Mouse (Mus musculus): ENCODE measurements around the gene Rbfox2.
"Not testable (repeated sequence)": the region's sequence is repeated elsewhere in the genome, so short reads cannot be mapped to it uniquely, and the experiment has no call there.

The Rbfox2 gene

DNA sequence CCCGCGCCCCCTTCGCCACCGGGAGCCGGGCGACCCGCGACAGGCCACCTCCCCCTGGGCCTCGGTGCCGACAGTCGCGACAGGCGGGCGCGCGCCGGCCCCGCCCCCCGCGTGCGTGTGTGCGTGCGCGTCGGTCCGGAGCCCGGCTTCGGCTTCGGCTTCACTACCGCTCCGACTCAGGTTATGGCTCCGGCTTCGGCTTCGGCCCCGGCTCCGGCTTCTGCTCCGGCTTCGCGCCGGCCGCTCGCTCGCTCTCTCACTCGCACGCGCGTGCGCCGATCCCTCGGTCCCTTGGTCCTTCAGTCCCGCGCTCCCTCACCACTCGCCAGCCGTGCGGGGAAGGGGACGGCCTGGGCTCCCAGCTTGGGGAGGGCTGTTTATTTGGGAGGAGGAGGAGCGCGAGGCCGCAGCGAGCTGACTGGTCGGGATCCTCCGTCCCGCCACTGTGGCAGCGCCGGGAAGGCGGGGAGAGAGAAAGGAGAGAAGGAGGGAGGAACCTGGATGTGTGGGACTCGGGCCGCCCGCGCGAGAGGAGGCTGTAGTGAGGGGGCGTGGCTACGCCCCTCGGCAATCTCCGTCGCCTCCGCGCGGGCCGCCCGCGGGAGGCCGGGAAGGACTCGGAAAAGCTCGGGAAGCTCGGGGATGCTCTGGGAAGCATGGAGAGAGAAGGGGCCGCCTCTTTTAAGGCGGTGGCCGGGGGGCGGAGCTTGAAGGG lies at the start of gene Rbfox2:
Rbfox2 (minus strand) TSS at position 458 of the 715 bp plus-strand sequence.
- peak; percentile 87 to 94 for DNase-seq (ENCODE audit: low spot score in 2 of 2)

DNA sequence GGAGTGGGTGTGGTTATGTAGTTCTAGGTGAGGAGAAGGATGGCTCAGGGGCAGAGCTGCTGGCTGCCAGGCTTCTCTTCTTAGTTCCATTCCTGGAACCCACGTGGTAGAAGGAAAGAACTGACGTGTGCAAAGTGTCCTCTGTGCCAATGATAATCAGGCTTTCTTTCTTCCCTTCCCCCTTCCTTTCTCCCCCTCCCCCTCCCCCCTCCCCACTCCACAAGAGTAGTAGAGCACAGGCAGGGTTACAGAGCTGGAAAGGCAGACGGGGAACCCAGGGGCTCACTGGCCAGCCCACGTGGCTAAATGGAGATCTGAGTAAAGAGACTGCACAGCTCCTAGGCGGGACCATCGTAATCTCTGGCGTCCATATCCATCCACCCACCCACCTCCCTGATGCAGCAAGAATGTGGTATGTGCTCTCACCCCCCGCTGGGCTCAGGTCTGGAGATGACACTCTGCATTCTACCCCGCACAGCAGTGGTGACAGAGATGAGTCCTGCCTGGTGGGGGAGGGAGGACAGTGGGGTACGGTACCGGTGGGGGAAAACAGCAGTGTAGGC lies 49.5 kb upstream of the Rbfox2 start:
- DNase-seq (ENCODE audit: low spot score in 2 of 2), result no peak

DNA sequence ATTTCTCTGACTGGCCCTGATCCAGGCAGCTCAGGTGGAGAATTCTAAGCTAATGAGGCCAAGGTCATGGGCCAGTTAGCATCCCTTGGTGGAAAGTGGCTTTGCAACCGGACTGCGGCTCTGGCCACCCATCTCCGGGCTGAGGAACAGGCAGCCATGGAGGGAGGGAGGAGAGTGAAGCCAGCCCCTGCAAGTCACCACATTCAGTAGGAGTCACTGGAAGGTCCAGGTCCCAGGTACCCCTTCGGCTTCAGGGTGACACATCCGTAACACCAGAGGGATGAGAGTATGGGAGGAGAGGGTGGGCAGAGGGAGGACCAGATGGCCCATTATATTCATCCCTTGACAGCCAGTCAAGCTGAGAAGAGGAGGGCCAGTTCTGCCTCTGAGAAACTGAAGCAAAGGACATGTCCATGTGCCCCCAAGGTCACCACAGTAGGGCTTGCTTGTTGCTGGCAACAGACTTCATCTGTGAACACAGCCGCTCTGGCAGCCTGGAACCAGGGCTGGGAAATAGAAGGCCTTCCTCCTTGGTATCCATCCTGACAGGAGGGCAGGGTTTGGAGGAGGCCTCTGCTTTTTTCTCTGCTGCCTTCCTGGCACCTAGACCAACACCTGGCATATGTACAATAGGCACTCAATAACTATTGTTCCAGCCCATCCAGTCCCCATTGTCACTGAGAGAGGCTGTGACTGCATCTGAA lies 48.2 kb upstream of the Rbfox2 start:
- DNase-seq (ENCODE audit: low spot score in 2 of 2), result no peak

DNA sequence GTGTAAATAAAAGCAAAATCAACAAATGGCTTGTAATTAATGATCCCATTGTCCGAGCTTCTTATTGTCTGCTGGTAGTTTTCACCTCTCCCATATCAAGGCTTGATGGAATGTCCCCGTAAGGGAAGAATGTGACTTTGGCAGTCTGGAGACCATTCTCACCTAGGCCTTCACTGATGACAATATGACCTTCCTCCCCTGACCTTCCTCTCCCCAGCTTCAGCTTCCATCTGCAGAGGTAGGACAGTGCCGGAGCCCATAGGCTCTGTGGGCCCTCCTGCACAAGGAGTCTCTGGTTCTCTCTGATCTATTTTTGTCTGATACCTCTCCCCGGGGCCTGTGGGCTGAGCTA lies 47.7 kb upstream of the Rbfox2 start:
- DNase-seq (ENCODE audit: low spot score in 2 of 2), result no peak

DNA sequence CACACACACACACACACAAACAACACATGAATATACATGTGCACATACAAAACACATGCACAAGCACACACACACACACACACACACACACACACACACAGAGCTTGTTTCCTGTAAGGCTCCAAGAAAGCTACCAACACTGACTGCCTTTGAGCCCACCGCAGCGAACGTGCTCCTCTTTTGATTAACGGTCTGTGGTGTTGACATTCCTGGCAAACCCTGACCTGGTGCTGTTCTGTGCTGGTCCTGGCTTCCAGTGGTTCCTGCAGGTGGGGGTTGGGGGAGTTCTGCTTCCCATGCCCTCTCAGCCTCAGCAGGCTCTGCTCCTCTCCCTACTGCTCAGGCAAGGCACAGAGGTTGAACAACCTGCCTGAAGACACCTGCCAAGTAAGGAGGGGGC lies 47.0 kb upstream of the Rbfox2 start:
- no peak for DNase-seq (ENCODE audit: low spot score in 2 of 2)

DNA sequence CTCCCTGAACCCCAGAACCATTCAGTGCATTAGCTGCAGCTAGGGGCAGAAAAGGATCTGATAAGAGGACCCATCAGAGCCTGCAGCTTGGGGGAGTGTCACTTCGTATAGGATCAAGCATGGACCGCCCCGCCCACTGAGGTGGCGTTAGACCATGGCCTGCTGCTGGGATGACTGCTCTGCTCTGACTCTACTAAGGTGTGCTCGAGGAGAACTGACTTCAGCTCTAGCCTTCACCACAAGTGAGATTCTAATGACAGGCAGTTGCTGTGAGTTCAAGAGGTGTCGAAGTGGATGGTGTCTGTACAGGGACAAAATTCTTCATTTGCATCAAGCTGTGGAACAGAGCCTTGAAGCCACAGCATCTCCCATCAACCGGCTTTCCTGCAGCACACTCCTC lies 46.1 kb upstream of the Rbfox2 start:
- DNase-seq (ENCODE audit: low spot score in 2 of 2), result no peak

DNA sequence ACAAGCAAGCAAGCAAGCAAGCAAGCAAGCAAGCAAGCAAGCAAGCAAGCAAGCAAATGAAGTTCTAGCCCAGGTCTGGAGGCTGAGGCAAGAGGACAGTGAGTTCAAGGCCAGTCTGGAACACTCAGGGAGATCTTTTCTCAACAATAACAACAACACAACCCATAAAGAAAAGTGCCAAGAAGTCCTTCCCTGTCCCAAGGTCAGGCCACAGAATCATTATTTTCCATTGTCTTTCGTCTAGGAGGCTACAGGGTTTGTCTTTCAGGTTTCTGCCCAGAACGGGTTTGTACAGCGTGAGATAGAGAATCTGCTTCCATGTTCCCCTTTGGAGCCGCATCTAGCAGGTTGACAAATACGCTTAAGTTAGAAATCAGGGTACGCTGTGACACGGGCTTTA lies 43.3 kb upstream of the Rbfox2 start:
- no peak for DNase-seq (ENCODE audit: low spot score in 2 of 2)

DNA sequence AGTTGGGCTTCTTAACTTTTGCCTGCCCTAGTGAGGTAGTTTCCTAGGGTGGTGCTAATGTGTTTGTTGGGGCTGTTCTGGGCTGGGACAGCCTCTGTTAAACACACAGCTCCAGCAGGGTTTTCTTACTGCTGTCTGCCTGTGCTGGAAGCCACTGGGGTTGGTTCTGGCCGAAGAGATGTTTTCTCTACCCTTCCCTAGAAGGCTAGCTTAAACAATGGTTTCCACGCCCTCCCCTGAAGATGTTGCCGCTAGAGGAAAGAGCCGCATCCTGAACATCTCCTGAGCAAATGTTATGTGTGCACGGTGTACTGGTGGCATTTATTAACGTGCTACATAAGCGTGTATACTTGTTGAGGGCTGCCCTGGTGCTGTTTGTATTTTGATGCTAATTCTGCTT lies 41.3 kb upstream of the Rbfox2 start:
- no peak for DNase-seq (ENCODE audit: low spot score in 2 of 2)

DNA sequence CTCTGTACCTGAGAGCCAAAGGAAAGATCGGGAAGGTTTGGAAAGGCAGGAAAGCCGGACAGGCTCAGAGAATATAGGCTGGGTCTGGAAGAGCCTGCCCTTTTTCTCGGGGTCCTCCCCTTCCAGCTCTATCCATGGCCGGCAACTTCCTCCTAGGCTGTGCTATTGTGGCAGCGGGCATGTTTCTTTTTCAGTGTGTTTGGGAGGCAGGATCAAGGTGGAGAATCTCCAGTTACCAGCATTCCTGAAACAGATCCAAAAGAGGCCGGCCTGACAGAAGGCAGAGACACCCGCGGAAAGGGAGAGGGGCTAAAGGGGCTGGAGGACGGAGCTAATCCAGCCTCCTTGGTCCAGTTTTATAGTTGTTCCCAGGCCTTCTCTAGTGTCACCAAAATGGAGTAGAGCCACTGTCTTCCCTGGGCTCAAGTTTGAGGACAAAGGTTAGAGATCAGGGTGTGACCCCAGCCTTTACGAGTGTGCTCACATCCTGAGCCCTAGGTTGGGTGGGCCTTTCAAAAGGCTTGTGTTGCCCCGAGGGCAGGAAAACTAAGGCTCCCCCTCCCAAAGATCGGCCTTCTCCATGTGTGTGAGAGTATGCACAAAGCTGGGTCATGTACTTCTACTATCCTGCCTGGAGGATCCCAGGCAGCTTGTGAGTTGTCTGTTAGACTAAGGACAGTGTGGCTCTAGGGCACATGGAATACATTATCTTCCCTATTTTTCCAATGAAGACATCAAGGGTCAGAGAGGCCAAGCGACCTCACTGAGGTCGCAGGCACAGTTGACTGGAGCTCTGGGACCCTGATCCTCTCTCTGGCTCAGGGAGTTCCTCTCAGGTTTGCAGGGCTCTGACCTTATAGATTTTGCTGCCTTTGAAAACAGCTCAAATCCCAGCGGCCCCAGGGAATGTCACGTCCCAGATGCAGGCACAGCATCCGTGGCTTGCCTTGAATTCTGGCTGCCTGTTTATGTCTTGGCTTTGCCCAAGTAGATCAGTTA lies 37.6 kb upstream of the Rbfox2 start:
- no peak for DNase-seq (ENCODE audit: low spot score in 2 of 2)

DNA sequence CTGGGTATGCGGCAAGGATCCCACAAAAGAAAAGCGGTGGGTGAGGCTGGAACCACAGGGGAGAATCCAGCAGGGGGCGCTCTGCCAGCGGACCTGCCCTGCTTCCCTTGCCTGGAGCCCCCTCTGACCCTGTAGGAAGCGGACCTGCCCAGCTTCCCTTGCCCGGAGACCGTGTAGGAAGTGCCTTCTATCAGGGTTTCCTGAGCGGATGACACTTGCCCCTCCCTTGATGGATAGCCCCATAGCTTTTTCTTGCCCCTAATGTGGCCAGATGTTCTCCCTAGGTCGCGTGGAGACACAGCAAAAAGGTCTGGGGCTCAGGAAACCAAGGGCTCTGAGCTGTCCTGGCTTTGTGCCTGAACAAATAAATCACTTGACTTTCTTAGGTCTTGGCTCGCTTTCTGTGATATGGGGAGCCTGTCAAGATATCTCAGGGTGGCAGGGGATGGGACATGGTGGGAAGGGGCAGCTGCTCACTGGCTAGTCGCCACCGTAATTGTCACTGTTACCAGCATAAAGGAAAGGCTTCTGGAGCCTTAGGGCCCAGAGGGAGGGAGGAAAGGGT lies 36.8 kb upstream of the Rbfox2 start:
- peak; percentile 39 to 74 for DNase-seq (ENCODE audit: low spot score in 2 of 2)

DNA sequence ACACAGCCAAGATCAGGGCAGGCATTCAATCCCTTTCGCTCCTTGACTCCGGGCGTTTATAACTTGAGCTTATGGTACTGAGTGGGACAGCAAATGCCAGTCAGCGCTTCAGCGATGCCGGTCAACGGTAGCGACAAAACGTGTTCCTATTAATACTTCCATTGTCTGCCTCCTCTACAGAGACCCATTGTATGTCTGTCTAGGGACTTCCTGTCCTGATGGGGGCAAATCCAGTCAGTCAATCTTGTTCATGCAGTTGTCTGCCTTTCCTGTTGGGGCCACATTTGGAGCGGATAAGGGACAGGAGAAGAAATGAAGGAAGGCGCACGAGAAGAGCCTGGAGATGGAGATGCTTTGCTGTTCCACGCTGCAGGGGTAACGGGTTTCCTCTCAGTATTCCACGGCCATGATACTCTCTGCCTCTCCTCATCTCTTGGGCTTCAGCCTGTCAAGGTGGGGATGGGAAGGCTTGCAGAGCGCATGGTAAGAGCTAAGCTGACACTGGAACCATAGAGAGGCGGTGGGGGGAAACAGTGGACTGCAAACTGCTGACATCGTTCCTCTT lies 36.2 kb upstream of the Rbfox2 start:
- no peak for DNase-seq (ENCODE audit: low spot score in 2 of 2)

DNA sequence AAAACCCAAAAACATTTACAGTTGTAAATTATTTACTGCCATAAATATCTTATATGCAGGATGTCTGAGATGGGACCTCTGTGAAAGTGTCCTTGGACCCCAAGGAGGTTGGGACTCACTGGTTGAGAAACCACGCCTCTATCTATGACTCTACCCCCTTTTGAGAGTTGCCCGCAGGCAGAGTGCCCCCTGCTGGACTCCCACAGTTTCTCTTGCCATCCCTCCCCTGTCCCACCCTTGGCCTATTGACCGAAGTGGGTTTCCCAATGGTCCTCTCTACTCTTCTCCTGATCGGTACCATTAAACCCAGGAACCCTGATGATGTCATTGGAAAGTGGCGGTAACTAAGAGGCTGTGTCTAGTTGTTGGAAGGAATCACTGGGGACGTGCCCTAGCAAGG lies 35.2 kb upstream of the Rbfox2 start:
- no peak for DNase-seq (ENCODE audit: low spot score in 2 of 2)

DNA sequence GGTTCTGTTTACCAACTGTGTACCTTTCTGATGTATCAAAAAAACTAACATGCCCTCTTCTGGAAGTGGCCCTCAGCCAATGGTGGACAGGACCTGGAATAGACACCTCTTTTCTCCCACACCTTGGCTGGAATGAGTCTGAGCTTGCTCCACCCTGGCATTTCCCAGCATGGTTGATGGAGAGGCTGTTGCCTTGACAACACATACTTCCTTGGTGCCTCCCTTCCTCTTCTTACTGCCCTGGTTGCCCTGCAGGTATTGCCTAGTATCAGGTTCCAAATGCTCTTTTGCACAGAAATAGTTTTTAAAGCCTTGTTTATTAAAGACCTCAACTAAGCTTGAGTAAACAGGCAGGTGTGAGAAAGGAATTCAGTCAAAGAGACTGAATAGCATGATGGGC lies 33.8 kb upstream of the Rbfox2 start:
- DNase-seq (ENCODE audit: low spot score in 2 of 2), result no peak

DNA sequence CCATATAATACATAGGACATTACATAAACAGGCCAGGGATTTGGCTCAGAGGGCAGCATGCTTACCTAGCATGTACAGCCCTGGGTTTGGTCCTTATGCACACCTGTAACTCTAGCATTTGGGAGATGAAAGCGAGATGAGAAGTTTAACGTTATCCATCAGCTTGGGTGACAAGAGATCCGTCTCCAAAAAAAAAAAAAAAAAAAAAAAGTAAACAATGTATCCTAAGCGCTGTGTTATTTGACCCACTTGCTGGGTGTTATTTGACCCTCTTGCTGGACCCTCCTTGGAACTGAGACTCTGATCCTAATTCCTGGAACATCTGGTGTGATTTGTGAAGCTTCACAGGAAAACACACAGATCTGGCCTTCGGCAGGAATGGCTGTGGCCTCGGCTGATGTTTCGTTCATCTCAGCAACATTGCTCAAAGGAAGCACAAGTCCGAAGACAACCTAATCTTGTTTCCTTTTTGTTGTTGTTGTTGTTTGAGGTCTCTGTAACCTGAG lies 32.2 kb upstream of the Rbfox2 start:
- DNase-seq (ENCODE audit: low spot score in 2 of 2), result no peak

DNA sequence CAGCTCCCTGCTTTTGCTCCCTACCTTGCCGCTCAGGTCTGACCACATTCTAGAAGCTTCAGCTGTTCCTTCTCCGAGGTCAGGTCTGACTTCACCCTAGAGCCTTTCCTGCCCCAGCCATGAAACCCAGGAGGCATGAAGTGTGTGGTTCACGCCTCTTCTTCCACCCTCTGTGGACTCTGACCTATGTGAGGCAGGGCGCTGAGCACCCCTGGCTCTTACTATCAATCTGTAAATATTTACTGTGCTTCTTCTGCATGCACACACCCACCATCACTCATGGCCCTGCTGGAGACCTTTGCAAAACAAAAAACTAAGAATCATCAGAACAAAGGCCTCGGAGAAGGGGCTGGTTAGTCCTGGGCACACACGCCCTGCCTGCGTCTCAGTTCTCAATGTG lies 31.6 kb upstream of the Rbfox2 start:
- DNase-seq (ENCODE audit: low spot score in 2 of 2), result no peak

DNA sequence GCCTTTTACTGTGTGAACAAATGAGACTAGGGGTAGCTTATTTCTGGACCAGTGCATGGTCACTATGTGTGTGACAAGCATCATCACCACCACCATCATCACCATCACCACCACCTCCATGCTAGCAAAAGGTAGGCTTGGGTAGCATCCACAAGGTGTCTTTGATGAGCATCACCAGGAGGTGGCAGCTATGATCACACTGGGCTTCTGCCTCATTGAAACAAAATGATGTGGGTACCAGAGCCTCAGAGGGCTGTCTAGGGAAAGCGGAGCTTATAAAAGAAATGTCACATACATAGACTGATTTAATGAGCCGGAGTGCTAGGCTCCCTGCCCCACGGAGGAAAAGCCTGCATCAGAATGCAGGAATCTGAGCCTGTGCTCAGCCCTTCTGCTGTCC lies 31.1 kb upstream of the Rbfox2 start:
- DNase-seq (ENCODE audit: low spot score in 2 of 2), result no peak

DNA sequence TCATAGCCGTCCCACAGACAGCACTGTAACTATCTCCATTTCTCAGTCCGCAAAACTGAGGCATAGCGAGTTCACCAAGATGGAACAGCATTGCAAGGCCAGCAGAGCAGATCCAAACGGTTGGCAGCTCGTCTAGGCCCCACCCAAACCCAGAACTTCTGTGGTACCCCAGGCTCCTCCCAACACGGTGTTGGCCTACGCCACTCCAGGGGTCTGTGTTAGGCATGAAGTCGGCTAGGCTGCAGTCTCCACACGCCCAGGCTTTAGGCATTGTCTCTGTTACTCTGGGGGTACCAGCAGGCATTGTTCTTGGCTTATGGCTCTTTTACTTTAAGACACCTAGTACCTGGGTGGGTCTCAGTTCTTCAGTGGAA lies 30.2 kb upstream of the Rbfox2 start:
- DNase-seq (ENCODE audit: low spot score in 2 of 2), result no peak

DNA sequence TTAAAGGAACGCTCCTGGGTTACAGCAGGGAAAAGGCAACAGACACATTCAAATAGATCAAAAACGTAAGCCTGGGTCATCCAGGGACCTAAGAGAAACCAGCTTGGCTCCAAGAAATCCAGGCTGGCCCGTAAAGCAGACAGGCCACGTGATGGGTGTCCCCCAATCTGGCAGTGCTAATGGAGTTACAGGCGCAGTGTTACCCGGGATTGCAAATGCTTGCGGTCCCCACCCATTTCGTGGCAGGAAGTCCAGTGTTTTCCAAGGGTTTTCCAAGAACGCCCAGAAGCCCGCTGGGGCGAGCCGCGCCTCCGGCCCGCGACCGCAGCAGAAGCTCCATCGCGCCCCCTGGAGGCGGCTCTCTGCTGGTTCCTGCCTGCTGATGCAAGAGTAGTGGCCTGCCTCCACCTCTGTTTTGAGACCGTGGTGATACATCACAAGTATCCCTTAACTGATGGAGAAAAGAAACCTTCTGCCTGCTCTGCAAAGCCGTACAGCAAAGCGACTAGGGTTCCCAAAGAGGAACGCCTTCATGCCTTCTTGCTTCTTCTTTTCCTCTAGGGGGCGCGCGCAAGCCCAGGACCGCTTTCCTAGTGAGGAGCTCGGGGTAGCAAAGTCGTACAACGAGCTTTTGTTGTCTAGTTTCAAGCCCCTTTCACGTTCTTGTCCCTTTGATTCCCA lies 29.6 kb upstream of the Rbfox2 start:
- peak; percentile 88 to 91 for DNase-seq (ENCODE audit: low spot score in 2 of 2)

DNA sequence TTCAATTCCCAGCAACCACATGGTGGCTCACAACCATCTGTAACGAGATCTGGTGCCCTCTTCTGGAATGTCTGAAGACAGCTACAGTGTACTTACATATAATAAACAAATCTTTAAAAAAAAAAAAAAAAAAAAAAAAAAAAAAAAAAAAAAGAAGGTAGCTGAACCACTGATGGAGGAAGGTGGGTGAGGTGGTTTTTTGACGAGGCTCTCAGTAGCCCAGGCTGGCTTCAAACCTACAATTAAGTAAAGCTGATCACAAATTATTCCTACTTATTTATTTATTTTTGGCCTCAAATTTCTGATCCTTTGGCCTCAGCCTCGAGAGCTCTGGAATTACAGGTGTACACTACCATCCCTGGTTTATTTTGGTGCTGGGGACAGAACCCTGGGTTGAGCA lies 28.4 kb upstream of the Rbfox2 start:
- DNase-seq (ENCODE audit: low spot score in 2 of 2), result not testable (repeated sequence)

DNA sequence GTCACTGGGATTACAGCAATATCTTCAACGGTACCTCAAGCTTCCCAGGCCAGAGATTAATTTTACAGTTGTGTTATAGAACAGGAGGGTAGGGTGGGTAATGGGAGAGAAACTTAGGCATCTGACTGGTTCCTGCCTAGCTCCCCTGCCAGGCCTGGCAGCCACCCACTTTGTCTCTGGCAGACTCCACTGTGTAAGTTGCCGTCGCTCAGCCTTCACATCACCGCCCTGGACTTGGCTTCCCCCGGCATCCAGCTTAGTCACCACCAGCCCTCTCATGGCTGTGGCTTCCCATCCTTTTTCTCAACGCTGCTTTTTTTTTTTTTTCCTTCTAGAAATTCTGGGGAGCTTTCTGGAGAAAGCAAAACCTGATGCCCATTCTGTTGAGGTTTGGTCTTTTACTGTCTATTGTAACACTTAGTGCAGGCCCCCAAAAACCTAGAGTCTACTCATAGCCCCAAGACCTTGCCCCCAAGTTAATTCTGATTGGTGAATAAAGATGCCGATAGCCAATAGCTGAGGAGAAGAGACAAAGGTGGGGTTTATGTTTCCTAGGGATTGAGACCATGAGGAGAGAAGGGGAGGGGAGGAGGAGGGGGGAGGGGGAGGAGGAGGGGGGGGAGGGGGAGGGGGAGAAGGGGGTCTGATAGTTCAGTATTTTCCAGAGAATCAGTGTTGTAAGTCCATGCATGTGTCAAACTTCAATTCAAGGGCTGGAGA lies 25.6 kb upstream of the Rbfox2 start:
- no peak for DNase-seq (ENCODE audit: low spot score in 2 of 2)
